Mouse (Mus musculus) cerebellum, adult 11 months (tissue): Measurements from ENCODE around the gene Oxld1.

Experiments used
- DNase-seq: peaks from one replicate; pipeline ENCODE4 v3.0.0; 2022

Gene Oxld1

GRCm38 (mm10) chr11:120483448-120483934 is 25.6 kb upstream of the Oxld1 start:
- DNase-seq: no peak

GRCm38 (mm10) chr11:120472052-120472451 is 14.2 kb upstream of the Oxld1 start:
- no peak for DNase-seq

- no peak for DNase-seq
Measured at GRCm38 (mm10) chr11:120467736-120468092, 9.8 kb upstream of the Oxld1 start.

- DNase-seq: peak; percentile 88
Measured at GRCm38 (mm10) chr11:120467051-120467735, 9.3 kb upstream of the Oxld1 start, which contains the start of gene Arl16. Gene Arl16 (minus strand): TSS chr11:120467607.

- no peak for DNase-seq
Measured at GRCm38 (mm10) chr11:120465521-120465920, 7.7 kb upstream of the Oxld1 start.

- no peak for DNase-seq
Measured at GRCm38 (mm10) chr11:120464365-120464764, 6.5 kb upstream of the Oxld1 start.

- DNase-seq: no peak
Measured at GRCm38 (mm10) chr11:120463536-120463935, 5.7 kb upstream of the Oxld1 start.

GRCm38 (mm10) chr11:120458847-120459597 is 1.2 kb upstream of the Oxld1 start:
- DNase-seq: no peak

GRCm38 (mm10) chr11:120457370-120457769 is 498 bp downstream of the Oxld1 start:
- DNase-seq: no peak

- no peak for DNase-seq
Measured at GRCm38 (mm10) chr11:120455413-120455812, 2.5 kb downstream of the Oxld1 start.

GRCm38 (mm10) chr11:120454965-120455364 is 2.9 kb downstream of the Oxld1 start:
- DNase-seq: no peak

GRCm38 (mm10) chr11:120453306-120453705 is 4.6 kb downstream of the Oxld1 start, which contains the start of gene Pde6g:
Gene Pde6g (minus strand): TSS chr11:120453500.
- DNase-seq: no peak

GRCm38 (mm10) chr11:120452246-120452645 is 5.6 kb downstream of the Oxld1 start:
- DNase-seq: no peak

- no peak for DNase-seq
Measured at GRCm38 (mm10) chr11:120447179-120447578, 10.7 kb downstream of the Oxld1 start.

- DNase-seq: no peak
Measured at GRCm38 (mm10) chr11:120445475-120445874, 12.4 kb downstream of the Oxld1 start.

GRCm38 (mm10) chr11:120444106-120444505 is 13.8 kb downstream of the Oxld1 start:
- DNase-seq: no peak

GRCm38 (mm10) chr11:120442765-120443280 is 15.0 kb downstream of the Oxld1 start:
- no peak for DNase-seq

GRCm38 (mm10) chr11:120442344-120442743 is 15.5 kb downstream of the Oxld1 start, which contains the start of gene Tspan10:
Gene Tspan10 (plus strand): TSS chr11:120442644.
- DNase-seq: no peak

GRCm38 (mm10) chr11:120437857-120438385 is 19.9 kb downstream of the Oxld1 start:
- DNase-seq: no peak

- DNase-seq: peak; percentile 84
Measured at GRCm38 (mm10) chr11:120437152-120437856, 20.6 kb downstream of the Oxld1 start, which contains the start of gene Nploc4. Gene Nploc4 (minus strand): TSS chr11:120437708.

GRCm38 (mm10) chr11:120426727-120427126 is 31.1 kb downstream of the Oxld1 start:
- DNase-seq: no peak

GRCm38 (mm10) chr11:120423569-120424295 is 34.1 kb downstream of the Oxld1 start:
- DNase-seq: peak; percentile 48
